Mouse (Mus musculus) embryonic stem cell, embryonic (primary cell): ENCODE results near the gene Ccdc73.

ENCODE experiments used
- CTCF ChIA-PET, 4 experiments: fragments of 300-600 bp in 2 of 4; fragments of 350-600 bp in 2 of 4; sonication (Branson Sonifier 250); formaldehyde crosslinking; loops; one replicate each; lab custom pipeline; 2022; ENCODE audit warnings: inconsistent platforms in 2 of 4; lab: Charles Lee
- POLR2A ChIA-PET, 4 experiments: fragments of 300-600 bp in 2 of 4; fragments of 350-600 bp in 2 of 4; sonication (Branson Sonifier 250); formaldehyde crosslinking; loops; one replicate each; lab custom pipeline; 2022; ENCODE audit warnings: antibody characterized with exemption in 4 of 4, inconsistent platforms in 1 of 4; lab: Charles Lee

Ccdc73 gene

GRCm38 (mm10) chr2:105035985-105036384 lies 168.4 kb downstream of the Ccdc73 start:
- ChIA-PET CTCF (no interaction called here), POLR2A (no interaction called here)

- ChIA-PET CTCF (no interaction called here), POLR2A (no interaction called here)
Measured at GRCm38 (mm10) chr2:105036401-105037070, 168.9 kb downstream of the Ccdc73 start.

- CTCF ChIA-PET = interaction anchor here in 2 of 4 experiments (0.6 to 1.3 kb wide), 6 partner anchors 10 to 148 kb away, joined by 3 to 7 read pairs (median 4); partner anchors contain the start of gene Eif3m (in 1 of the 2)
- POLR2A ChIA-PET = interaction anchor here in 1 of 4 experiments (0.8 to 1.3 kb wide), 3 partner anchors 10 to 21 kb away, joined by 3 read pairs; partner anchors contain the start of gene Eif3m
Measured at GRCm38 (mm10) chr2:105037956-105038569, 170.5 kb downstream of the Ccdc73 start.

GRCm38 (mm10) chr2:105038879-105039278 lies 171.3 kb downstream of the Ccdc73 start:
- ChIA-PET POLR2A (interaction anchor here in 1 of 4 experiments (1.4 kb wide), 1 partner anchor 9 kb away, joined by 4 read pairs; no protein-coding TSS in a partner anchor), CTCF (interaction anchor here in 2 of 4 experiments (0.6 to 1.3 kb wide), 6 partner anchors 8 to 149 kb away, joined by 3 to 5 read pairs (median 4); partner anchors contain the start of gene Eif3m (in 1 of the 2))

GRCm38 (mm10) chr2:105040859-105041258 lies 173.3 kb downstream of the Ccdc73 start:
- ChIA-PET POLR2A (no interaction called here), CTCF (no interaction called here)

GRCm38 (mm10) chr2:105043152-105043551 lies 175.5 kb downstream of the Ccdc73 start:
- CTCF ChIA-PET = no interaction called here
- POLR2A ChIA-PET = interaction anchor here in 2 of 4 experiments (0.5 to 0.7 kb wide), 2 partner anchors 11 to 887 kb away, joined by 3 to 4 read pairs; no protein-coding TSS in a partner anchor

GRCm38 (mm10) chr2:105048301-105048700 lies 180.7 kb downstream of the Ccdc73 start:
- ChIA-PET CTCF (interaction anchor here in 3 of 4 experiments (0.6 to 1.1 kb wide), 4 partner anchors 10 to 81 kb away, joined by 3 read pairs; no protein-coding TSS in a partner anchor), POLR2A (interaction anchor here in 3 of 4 experiments (0.5 to 1.3 kb wide), 4 partner anchors 9 to 191 kb away, joined by 3 to 4 read pairs (median 4); no protein-coding TSS in a partner anchor)

- CTCF ChIA-PET = no interaction called here
Measured at GRCm38 (mm10) chr2:105055529-105055928, 187.9 kb downstream of the Ccdc73 start.

GRCm38 (mm10) chr2:105058577-105059116 lies 191.0 kb downstream of the Ccdc73 start:
- ChIA-PET CTCF (interaction anchor here in 1 of 4 experiments (1.0 kb wide), 1 partner anchor 171 kb away, joined by 3 read pairs; no protein-coding TSS in a partner anchor), POLR2A (interaction anchor here in 1 of 4 experiments (1.1 kb wide), 1 partner anchor 11 kb away, joined by 3 read pairs; no protein-coding TSS in a partner anchor)

More at GRCm38 (mm10) chr2:105055529-105055928, 187.9 kb downstream of the Ccdc73 start:
- POLR2A ChIA-PET = interaction anchor here in 1 of 4 experiments (1.0 kb wide), 1 partner anchor 27 kb away, joined by 3 read pairs; no protein-coding TSS in a partner anchor

GRCm38 (mm10) chr2:105062741-105063372 lies 195.3 kb downstream of the Ccdc73 start:
- ChIA-PET CTCF (interaction anchor here in 1 of 4 experiments (0.7 kb wide), 1 partner anchor 249 kb away, joined by 3 read pairs; no protein-coding TSS in a partner anchor), POLR2A (interaction anchor here in 1 of 4 experiments (0.6 kb wide), 1 partner anchor 9 kb away, joined by 8 read pairs; no protein-coding TSS in a partner anchor)
